Mouse (Mus musculus) spleen, embryonic (tissue): ENCODE results near the gene Disc1.

Experiments used
- CTCF ChIA-PET: fragments of 350-600 bp; sonication (Branson Sonifier 250); formaldehyde crosslinking; loops from one replicate; lab custom pipeline; 2022; lab: Charles Lee

Gene Disc1

DNA sequence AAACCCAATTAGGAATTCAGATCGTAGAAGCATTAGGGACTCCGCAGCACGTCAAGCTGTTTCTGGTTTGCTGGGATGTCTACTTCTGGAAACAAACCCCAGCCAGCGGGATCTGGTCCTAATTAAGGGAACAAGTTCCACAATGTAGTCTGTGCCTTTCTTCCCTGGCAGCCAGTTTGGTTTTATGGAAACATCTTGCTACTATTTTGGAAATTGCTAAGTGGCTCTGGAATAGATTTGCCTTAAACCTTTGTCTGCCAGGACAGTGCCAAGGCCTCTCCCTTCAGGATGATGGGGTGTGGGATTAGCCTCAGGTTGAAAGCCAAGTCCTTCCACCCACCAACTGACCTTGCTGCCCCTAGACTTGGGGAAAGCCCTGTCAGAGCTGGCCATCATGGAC is 164.7 kb downstream of the Disc1 start:
- CTCF ChIA-PET: no interaction called here

DNA sequence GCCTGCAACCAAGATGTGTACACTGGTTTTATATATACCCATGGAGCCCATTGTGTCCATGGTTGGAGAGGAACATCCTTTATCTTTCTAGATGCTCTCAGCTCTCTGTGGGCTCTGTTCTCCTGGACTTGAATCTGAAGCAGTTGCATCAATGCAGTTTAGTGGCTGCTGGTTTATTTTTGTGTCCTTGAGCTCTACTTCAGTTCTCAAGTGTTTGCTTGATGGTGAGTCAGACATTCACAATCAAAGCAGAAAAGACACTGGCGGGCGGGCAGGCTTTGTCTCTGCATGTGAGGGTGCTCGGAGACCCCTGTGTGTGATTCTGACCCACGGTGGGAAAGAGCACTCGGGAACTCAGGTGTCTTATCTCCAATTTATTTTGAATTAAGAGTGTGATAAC is 166.6 kb downstream of the Disc1 start:
- CTCF ChIA-PET: no interaction called here

DNA sequence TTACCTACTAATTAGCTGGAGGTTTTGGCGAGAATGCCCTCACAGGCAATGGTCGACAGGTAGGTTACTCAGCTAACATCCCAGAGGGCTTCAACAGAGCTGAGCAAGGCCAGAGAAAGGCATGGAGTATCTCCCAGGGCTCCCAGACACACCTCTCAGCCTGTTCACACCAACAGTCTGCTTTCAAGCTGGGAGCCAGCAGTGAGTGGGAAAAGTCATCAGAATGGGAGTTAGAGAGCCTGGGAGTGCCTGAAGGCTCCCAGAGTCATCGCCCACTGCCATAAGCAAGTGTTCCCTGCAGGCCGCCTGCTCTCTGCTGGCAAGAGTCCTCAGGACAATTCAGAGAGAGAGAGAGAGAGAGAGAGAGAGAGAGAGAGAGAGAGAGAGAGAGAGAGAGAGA is 167.1 kb downstream of the Disc1 start:
- CTCF ChIA-PET: no interaction called here

DNA sequence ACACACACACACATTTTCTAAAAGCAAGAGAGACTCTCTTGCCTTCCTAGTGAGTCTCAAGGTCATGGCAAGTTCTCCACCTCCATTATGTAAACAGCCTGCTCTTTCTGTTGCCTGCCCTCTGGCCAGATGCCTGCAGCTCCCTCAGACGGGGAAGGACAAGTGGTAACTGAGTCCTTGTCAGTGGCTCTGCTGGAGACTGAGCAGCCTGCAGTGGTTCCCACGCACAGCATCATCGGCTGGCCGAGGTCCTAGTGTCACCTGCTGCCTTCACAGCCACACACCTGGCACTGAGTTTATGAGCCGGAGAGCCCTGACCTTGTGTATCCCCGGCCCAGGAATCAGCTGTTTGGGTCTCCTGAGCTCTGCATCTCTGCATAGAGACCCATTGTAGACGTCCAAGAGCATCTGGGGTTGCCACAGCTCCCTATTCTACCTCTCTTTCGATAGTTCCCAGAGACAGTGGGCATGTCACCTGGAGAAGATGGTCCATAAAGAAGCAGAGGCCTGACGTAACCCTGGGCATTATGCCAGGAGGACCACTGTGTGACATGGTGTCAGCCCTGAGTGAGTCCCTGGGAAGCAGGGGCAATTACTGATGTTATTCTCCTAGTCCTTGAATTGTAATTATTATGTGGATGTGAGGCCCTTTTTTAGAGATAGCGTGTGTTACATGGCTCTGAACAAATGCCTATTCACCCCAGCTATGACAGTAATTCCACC is 169.2 kb downstream of the Disc1 start:
- CTCF ChIA-PET: no interaction called here

DNA sequence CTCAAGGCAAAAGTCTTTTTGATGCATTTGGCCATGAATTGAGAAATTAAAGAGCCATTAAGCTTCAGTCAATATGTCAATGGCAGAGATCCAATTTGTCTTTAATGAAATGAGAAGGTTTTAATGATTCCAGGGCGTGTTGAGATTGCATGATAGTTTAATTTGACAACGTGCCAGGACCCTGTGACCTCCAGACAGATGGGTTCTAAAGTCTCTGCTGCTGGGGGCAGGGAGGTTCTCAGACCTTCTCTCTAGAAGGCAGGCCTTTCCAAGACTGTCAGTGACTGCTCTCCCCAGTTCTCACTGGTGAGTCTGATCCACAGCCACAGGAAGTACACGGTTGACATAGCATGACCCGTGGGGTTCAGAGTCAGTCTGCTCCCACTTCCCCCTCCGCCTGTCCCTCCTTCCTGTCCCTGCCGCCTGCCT is 170.3 kb downstream of the Disc1 start:
- CTCF ChIA-PET: no interaction called here

DNA sequence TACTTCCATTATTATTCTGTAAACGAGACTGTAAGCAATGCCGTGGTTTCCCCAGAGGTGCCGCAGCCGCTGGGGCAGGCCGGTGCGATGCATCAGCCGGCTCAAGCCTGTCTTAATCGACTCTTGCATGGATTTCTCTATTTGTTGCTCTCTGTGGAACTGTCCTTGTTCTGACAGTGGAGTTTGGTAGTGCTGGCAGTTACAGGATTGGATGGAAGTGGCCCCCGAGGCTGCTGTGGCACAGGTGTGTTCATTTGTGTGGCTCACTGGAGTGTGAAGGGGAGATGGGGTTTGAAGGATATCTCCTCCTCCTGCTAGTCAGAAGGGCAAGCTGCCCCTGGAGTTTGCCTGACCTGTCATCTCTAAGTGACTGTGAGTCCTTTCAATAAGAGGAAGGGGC is 171.3 kb downstream of the Disc1 start:
- CTCF ChIA-PET: no interaction called here

DNA sequence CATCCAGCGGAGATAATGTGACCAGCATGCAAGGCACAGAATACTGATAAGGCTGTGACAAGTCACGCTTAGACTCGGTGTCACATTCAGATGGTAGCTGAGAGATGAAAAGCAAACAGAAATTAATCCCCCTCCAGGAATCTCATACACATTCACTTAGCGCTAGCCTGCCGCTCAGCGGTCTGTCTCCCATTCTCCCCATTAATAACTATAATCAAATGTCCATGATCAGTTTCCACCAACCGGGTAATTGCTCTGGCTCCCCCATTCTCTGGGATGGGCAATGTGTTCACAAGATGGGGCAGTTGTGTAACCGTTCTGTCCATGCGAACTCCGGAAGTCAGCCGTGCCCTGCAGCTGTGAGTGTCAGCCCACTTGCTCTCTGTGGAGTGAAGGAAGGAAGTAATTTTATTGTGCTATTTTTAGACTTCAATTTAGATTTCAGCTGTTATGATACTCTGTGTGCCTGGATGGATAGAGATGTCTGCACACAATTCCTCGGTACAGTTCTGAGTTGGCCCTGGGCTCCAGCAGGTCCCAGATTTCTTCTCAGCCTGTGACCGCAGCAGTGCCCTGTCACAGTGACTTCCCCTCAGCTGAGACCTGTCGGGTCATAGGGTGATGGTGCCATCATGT is 173.1 kb downstream of the Disc1 start:
- CTCF ChIA-PET: interaction anchor here (0.7 kb wide), 1 partner anchor 17 kb away, joined by 3 read pairs; no protein-coding TSS in a partner anchor

DNA sequence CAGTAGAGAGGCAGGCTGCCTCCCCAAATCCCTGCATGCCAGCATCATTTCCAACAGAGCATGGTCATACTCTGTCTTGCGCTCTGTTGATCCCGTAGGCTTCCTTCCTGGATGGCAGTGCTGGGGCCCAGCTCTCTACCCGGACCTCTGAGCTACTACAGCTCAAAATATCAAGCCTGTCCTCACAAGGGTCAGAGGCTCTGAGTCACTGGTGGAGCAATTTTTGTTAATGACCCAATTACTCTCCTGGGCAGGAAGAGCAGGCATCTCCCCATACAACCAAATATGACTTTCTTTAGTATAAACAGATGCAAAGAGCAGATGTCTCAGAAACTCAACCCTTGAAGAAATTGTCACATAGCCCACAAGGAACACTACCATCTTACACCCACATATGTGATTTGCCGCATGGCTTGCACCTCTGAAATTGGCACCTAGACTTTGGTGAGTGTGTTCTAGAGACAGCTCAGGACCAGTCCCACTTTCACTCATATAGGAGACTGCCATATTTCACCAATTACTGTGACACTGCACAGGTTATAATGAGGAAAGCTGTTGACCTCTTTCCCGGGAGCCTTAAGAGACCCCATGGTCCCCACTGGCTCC is 176.6 kb downstream of the Disc1 start:
- CTCF ChIA-PET: no interaction called here

DNA sequence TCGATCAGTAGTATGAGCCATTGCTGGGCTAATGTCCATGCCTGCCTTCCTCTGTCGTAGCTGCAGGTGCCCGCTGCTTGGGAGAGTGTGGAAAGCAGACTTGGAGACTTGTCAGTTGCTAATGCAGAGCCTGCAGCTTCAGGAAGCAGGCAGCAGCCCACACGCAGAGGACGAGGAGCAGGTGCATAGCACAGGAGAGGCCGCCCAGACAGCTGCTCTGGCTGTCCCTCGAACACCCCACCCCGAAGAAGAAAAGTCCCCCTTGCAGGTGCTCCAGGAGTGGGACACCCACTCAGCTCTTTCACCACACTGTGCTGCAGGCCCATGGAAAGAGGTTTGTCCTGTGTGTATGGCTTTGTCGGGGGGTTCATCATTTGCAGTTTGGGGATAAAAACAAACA is 178.7 kb downstream of the Disc1 start:
- CTCF ChIA-PET: no interaction called here

DNA sequence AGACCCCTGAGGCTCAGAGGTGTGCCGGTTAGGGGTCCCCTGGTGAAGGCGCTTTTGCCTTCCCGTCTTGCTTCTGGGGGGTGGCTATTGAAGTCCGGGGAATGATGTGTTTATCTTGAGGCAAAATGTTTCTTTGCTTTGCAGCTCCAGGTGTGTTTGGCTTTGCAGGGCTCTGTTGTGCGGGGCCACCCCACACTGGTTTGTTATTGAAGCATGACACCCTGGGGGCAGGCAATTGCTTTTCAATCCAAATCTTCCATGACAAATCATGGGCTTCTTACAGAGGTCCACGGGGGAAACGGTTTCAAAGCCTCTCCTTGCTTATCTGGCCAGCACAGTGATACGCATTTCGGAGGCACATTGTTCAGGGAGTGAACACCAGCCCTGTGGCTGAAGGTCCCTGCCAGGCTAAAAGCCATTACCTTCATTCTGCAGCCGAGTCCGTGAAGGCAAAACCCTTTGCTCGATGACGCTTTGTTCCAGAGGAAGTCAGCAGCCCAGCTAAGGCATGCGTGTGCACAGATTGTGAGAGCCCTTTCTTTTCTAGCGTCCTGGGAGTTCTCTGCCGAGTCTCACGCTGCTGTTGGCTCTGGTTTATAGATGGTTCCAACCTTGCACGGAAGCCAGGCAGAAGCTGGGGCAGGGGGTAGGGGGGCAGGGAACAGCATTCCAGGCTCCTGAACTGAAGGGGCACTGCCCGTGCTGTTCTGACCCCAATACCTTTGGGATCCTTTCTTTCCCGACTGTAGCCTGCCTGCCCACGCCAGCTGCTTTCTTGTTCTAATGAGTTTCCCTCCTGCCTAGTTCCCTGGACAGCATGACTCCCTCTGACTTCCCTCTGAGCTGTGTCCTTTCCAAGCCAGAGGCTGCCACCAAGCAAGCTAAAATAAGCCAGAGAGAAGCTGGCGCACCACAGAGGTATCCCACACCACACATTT is 182.2 kb downstream of the Disc1 start:
- CTCF ChIA-PET: no interaction called here

DNA sequence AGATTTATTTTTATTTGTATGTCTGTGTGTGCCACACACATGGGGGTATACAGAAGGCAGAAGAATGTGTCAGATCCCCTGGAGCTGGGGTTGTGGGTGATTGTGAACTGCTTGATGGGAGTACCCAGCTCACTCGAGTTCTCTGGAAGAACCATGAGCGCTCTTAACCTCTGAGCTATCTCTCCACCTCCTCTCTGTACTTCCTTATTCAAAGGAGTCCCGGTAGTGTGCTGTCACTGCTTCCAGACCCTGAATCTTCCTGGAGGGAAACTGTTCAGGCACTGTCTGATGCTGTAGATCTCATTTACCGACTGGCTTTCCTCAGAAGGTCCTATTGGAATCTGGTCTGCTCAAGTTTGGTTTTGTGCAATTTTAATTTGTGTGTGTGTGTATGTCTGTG is 186.8 kb downstream of the Disc1 start:
- CTCF ChIA-PET: no interaction called here

DNA sequence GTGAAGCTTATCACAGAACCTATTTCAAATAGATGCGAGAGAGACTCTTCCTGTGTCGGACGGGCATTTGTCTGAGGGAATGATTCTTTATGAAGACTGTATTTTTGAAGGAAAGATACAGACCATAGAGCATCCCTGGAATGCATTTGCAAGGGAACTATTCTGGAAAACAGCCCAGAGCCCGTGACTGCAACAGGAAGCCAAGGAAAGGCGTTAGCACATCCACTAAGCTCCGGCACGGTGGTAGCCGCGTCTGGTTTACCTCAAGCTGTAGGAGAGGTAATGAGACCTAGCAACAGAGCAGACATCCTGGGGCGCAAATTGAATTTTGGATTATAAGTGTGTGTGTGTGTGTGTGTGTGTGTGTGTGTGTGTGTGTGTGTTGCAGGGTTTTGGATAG is 188.4 kb downstream of the Disc1 start:
- CTCF ChIA-PET: interaction anchor here (0.7 kb wide), 1 partner anchor 55 kb away, joined by 18 read pairs; no protein-coding TSS in a partner anchor

DNA sequence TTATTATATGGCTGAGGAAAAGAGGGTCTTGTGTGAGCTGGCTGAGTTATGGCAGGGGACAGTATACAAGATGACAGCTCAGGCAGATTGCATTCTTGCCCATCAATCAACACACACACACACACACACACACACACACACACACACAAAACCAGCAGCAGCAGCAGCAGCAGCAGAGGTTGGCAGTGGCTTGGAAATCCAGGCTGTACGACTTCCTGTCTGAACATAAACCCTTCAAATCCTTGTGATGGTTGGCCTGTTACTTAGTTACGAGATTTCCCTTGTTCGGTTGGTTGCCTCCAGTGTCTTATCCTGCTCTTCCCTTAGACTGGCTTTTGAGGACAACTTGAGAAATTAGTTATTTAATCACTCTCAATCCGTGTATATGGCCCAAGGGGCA is 188.9 kb downstream of the Disc1 start:
- CTCF ChIA-PET: no interaction called here

DNA sequence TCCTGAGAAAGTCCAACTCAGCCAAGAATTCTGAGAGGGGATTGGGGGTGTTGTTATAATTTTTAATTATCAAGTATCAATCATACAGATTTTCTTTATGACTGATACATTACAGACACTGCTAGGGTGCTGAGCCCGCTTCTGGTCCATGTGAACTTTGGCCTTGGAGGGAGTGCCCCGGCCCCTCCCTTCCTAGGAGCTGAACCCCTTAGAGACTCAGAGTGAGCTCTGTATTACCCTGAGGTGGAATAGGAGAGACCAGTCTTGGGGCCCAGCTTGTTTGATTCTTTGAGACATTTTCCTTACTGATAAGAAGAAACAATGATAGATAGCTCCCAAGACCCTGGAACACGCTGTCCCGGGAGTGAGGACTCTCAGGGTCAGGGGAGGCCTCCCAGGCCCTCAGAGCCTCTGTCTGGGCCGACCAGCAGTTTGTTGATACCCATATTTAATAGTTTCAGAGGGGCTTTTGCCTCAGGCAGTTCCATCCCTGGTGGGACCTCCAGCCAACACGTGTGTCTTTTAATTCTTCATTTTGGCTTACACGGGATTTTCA is 192.8 kb downstream of the Disc1 start:
- CTCF ChIA-PET: no interaction called here

DNA sequence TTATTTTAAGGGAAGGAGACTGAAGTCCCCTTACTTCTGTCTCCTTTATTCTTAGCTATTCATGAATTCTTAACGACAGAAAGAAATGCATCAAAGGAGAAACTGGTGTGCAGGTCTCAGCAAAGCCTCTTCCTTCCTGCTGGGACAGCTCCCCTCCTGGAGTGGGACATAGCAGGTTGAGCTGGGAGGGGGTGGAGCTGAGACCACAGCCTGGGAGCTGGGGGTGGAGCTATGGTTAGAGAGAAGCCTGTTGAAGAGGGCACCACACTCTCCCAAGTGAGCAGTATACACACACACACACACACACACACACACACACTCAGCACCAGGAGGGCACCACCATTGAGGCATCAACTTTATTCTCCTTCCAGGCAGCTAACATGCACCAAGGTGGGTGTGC is 193.4 kb downstream of the Disc1 start:
- CTCF ChIA-PET: no interaction called here

DNA sequence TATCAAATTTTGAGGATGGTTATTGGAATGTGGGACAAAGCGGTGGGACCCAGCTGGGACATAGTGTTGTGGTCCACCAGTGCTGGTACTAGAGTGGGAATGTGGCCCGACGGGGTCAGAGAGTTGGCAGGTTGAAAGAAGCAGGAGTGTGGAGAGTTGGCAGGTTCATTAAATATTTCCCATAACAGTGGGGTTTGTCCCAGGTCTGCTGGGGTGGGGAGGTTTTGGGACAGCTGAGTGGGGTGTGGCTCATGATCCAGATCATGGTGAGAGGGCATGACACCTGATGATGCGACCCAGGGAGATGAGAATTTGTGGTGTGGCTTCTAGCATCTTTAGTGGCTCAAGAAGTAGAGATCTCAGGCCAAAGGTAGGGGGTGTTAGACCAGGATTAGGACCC is 199.0 kb downstream of the Disc1 start:
- CTCF ChIA-PET: no interaction called here

DNA sequence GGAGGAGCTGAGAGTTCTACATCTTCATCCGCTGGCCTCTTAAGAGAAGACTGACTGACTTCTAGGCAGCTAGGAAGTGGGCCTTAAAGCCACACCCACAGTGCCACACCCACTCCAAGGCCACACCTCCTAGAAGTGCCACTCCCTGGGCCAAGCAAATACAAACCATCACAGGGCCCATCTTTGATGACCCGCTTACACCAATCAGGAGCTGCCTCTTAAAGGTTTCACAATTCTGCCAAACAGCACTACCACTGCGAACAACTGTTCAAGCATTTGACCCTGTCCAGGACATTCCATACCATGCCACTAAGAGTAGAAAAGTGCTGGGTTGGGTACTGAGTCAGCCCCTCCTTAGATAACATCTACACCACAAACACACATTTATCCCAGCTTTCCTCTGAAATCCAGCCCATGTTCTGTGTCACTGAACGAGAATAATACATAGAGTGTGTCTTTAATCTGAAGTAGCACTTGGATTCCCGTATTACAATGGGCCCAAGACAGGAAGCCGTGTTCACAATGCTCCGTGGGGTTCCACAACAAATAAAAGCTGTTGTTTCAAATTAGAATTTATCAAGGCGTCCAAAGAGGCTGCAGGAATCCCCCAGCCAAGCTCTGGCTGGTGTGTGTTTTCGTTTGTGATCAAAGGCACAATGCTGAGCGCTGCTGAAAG is 199.6 kb downstream of the Disc1 start:
- CTCF ChIA-PET: no interaction called here

DNA sequence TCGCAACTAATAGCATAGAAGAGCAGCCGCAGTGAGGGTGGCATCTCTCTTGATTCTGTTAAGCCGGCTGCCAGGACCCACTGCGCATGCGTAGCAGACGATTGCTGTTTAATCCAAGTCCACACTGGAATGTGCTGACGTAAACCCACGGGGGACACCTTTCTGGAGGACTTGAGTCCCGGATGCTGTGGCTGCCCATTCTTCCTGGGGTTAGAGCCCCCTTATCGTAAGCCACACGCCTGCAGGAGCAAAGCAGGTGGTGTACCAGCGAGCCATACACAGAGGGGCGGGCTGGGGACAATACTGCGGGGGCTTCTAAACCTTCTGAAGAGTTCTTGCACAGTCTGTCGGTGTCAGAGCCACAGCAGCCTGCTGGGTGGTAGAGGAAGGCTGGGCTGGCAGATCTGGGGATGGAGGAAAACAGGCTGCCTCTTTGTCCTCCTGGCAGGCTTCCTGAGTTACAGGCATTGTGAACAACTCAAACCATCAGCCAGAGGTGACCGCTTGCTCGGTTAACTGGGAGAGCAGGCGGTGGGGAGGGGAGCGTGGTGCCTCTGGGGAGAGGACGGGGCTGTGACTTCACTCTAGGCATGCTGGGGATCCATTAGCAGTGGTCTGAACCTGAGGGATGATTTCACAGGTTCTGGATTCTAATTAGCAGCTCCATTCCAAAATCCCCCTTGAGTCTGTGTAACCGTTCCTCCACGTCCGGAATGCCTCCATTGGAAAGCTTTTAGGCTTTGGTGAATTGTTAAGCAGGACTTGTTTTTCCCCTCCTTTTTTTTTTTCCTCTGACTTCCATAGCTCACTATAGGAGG is 200.4 kb downstream of the Disc1 start:
- CTCF ChIA-PET: no interaction called here

DNA sequence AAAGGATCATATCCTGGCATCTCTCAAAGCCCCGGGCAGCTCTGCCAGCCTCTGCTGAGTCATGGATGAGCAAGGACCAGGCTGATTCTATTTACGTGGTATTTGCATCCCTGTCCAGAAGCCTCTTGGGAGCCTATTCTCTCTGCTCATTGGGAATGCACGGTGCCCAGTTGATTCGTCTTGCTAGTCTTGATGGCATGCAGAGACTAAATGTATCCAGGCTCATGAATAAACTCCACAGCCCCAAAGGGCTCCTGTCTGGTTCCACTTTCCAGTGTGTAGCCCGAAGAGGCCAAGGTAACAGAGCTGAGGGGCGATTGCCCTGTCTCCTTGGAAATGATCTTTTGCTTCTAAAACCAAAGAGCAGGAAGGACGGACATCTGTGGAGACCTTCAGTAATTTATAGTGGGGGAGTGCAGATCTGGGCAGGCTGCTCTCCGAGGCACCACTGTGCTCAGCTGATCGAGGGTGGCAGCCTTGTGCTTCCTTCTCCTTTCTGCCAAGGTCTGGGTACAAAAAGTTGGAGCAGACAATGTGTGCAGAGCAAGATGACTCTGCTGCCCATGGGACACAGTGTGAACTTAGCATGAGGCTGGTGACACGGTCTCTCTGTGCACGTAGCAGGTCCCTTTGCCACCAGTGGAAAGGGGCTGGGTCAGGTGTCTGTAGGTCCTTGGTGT is 201.2 kb downstream of the Disc1 start:
- CTCF ChIA-PET: no interaction called here

DNA sequence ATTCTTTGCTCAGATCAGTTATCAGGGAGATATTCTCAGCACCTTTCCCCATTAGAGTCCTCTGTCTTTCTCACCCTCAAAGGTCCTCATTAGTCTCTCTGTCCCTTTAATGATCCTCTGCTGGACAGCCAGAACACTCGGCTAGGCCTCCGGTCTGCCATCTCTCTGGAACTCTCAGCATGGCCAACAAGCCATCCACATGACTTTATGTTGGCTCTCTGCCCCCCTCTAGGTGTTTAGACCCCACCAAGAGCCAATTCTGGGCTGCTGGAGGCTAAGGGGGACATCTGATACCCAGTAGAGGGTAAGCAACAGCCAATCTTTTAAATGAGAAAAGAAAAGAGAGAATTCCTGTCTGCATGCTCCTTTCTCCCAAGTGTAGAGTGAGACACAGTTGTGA is 203.7 kb downstream of the Disc1 start:
- CTCF ChIA-PET: no interaction called here
